Mouse (Mus musculus): ENCODE results near the gene Nodal. TPM values are rescaled to one million over a fixed set of nuclear protein-coding genes. Genes with fewer than 3 reads are reported as not detected.

Gene Nodal
- polyA plus RNA-seq, 1 experiment, result 0.97 TPM

DNA sequence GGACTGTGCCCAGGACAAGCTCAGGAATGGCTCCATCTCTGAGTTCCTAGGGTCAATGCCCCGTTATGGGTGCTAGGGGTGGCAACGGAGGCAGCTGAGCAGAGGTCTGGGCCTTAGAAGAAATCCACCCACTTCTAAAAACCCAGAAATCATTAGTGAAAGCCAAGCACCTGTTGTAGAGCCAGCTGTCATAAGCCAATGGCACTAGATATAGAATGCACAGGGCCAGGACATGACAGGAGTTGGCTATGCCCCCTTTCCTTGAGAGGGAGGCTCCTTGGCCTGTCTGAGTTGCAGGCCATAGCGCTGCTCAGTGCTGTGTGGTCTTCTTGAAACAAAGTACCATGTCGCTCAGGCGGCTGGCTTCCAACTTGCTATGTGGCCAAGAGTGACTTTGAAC, 17.4 kb upstream of the Nodal start:
- Histone ChIP-seq H3K27me3 (ENCODE audit: control insufficient read depth, insufficient read depth, low read length) (no peaks in the 10 kb centered on the region), H3K4me1 (ENCODE audit: control insufficient read depth, insufficient read depth, low read length) (no peaks in the 10 kb centered on the region), H3K27ac (ENCODE audit: insufficient read depth, low read length) (no peak overlapping the region), H3K4me3 (replicated peaks; ENCODE audit: insufficient read depth, low read depth, low read length) (no peak overlapping the region)
- TF ChIP-seq POLR2A (IDR thresholded peaks at IDR 0.05; ENCODE audit: borderline replicate concordance, insufficient read depth, low read length) (no peak), CTCF (IDR thresholded peaks at IDR 0.05; ENCODE audit: borderline replicate concordance, insufficient read depth, low read depth, low read length) (no peak)
- DNase-seq, result no peak
- WGBS, result 87% methylated on average over 5 of the region's 5 CpGs

DNA sequence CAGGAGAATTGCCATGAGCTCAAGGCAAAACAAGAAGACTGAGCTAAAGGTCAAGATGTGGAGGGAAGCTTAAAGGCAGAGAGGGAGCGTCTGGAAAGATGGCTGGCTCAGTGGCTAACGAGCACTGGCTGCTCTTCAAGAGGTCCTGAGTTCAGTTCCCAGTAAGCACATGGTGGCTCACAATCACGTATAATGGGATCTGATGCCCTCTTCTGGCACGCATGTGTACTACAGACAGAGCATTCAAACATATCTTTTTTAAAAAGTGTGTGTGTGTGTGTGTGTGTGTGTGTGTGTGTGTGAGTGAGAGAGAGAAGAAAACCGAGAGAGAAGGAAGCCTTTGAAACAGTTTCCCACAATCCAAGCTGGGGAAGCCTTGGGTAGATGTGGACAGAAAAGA, 15.3 kb upstream of the Nodal start:
- 69% methylated on average over 5 of the region's 5 CpGs for WGBS
- Histone ChIP-seq H3K27ac (ENCODE audit: insufficient read depth, low read length) (no peak overlapping the region), H3K4me3 (replicated peaks; ENCODE audit: insufficient read depth, low read depth, low read length) (no peak overlapping the region), H3K27me3 (ENCODE audit: control insufficient read depth, insufficient read depth, low read length) (no peaks in the 10 kb centered on the region), H3K4me1 (ENCODE audit: control insufficient read depth, insufficient read depth, low read length) (no peaks in the 10 kb centered on the region)
- TF ChIP-seq POLR2A (IDR thresholded peaks at IDR 0.05; ENCODE audit: borderline replicate concordance, insufficient read depth, low read length), result no peak
- TF ChIP-seq CTCF (IDR thresholded peaks at IDR 0.05; ENCODE audit: borderline replicate concordance, insufficient read depth, low read depth, low read length), result 0 out of 2 replicates have a peak, but pooled peaks have one; percentile 18
- no peak for DNase-seq

DNA sequence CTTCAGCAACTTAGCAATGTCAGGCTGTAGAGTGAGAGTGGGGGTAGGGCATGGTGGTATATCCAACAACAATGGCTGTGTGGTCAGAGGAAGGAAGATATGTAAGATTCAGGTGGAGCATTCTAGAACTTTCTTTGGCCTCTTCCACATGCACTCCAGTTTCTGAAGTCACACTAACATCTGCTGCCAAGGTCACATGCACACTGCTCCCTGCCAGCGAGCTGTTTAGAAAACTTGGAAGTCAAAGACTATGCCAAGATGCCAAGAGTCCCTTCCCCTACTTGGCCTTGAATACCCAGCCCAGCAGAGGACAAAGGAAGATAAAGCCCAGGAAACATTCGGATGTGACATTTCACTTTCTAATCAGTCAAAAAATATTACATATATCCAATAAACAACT, 14.9 kb upstream of the Nodal start:
- H3K27ac ChIP-seq (ENCODE audit: insufficient read depth, low read length), result no peak overlapping the region
- 25% methylated on average over 2 of the region's 2 CpGs for WGBS
- DNase-seq, result no peak
- no peak for TF ChIP-seq CTCF (IDR thresholded peaks at IDR 0.05; ENCODE audit: borderline replicate concordance, insufficient read depth, low read depth, low read length)
- TF ChIP-seq POLR2A (IDR thresholded peaks at IDR 0.05; ENCODE audit: borderline replicate concordance, insufficient read depth, low read length), result no peak
- no peaks in the 10 kb centered on the region for H3K27me3 ChIP-seq (ENCODE audit: control insufficient read depth, insufficient read depth, low read length)
- H3K4me1 ChIP-seq (ENCODE audit: control insufficient read depth, insufficient read depth, low read length), result no peaks in the 10 kb centered on the region
- H3K4me3 ChIP-seq (replicated peaks; ENCODE audit: insufficient read depth, low read depth, low read length), result no peak overlapping the region

DNA sequence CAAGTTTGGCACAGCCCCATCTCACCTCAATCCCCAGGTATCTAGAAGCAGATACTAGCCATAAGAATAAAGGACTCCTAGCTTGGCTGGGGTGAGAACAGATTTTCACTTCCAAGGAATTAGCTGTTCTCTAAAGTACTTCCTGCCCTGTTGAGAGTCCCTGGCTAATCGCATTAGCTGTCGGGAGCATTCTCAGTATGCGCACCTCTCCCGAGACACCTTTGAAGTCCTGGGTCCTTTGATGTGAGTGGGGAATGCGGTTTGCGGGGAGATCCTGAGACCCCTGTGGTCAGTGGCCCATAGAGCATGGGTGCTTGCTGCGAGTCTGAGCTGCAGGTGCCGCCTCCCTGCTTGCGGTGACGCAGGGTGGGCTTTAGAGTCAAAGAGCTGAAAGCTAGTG, 11.8 kb upstream of the Nodal start:
- Histone ChIP-seq H3K27ac (ENCODE audit: insufficient read depth, low read length) (no peak overlapping the region), H3K4me3 (replicated peaks; ENCODE audit: insufficient read depth, low read depth, low read length) (no peak overlapping the region), H3K4me1 (ENCODE audit: control insufficient read depth, insufficient read depth, low read length) (no peaks in the 10 kb centered on the region), H3K27me3 (ENCODE audit: control insufficient read depth, insufficient read depth, low read length) (no peaks in the 10 kb centered on the region)
- WGBS, result 33% methylated on average over 10 of the region's 10 CpGs
- DNase-seq, result no peak
- TF ChIP-seq CTCF (IDR thresholded peaks at IDR 0.05; ENCODE audit: borderline replicate concordance, insufficient read depth, low read depth, low read length) (no peak), POLR2A (IDR thresholded peaks at IDR 0.05; ENCODE audit: borderline replicate concordance, insufficient read depth, low read length) (no peak)

DNA sequence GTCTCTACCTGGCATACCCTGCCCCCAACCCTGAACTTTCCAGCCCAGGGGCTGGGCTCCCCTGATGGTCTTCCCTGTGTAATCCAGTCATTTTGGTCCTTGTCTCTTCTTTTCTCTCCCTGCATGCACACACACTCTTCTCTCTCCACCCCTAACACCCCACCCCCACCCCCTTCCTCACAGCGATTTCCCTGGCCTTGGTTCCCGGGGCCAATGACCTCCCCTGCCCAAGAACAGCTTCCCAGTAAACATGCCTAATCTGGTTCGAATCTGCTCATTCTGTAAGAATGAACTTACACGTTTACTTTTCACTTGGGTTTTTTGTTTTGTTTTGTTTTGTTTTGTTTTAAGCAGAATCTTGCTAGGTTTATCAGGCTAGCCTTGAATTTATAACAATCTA, 8.0 kb upstream of the Nodal start:
- 25% methylated on average over 4 of the region's 4 CpGs for WGBS
- Histone ChIP-seq H3K27ac (ENCODE audit: insufficient read depth, low read length) (no peak overlapping the region), H3K4me1 (ENCODE audit: control insufficient read depth, insufficient read depth, low read length) (no peaks in the 10 kb centered on the region), H3K27me3 (ENCODE audit: control insufficient read depth, insufficient read depth, low read length) (no peaks in the 10 kb centered on the region), H3K4me3 (replicated peaks; ENCODE audit: insufficient read depth, low read depth, low read length) (no peak overlapping the region)
- no peak for DNase-seq
- TF ChIP-seq POLR2A (IDR thresholded peaks at IDR 0.05; ENCODE audit: borderline replicate concordance, insufficient read depth, low read length) (no peak), CTCF (IDR thresholded peaks at IDR 0.05; ENCODE audit: borderline replicate concordance, insufficient read depth, low read depth, low read length) (no peak)

DNA sequence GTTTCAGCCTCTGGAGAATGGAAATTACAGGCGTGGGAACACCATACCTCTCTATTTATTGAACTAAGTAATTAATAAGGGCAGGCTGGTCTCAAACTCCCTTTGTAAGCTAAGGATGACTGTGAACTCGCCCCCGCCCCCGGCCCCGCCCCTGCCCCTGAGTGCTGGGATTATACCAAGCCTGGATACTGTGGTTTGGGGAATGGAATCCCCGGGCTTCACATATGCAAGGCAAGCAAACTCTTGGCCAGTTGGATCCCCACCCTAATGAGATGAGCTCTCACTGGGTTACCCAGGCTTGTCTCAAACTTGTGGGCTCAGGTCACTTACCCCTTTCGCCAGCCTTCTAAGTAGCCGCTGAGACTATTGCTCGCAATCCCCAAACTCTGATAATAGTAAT, 7.6 kb upstream of the Nodal start:
- WGBS, result 48% methylated on average over 9 of the region's 9 CpGs
- no peaks in the 10 kb centered on the region for H3K27me3 ChIP-seq (ENCODE audit: control insufficient read depth, insufficient read depth, low read length)
- TF ChIP-seq POLR2A (IDR thresholded peaks at IDR 0.05; ENCODE audit: borderline replicate concordance, insufficient read depth, low read length), result no peak
- no peak for TF ChIP-seq CTCF (IDR thresholded peaks at IDR 0.05; ENCODE audit: borderline replicate concordance, insufficient read depth, low read depth, low read length)
- H3K27ac ChIP-seq (ENCODE audit: insufficient read depth, low read length), result no peak overlapping the region
- no peak for DNase-seq
- H3K4me1 ChIP-seq (ENCODE audit: control insufficient read depth, insufficient read depth, low read length), result no peaks in the 10 kb centered on the region
- no peak overlapping the region for H3K4me3 ChIP-seq (replicated peaks; ENCODE audit: insufficient read depth, low read depth, low read length)

DNA sequence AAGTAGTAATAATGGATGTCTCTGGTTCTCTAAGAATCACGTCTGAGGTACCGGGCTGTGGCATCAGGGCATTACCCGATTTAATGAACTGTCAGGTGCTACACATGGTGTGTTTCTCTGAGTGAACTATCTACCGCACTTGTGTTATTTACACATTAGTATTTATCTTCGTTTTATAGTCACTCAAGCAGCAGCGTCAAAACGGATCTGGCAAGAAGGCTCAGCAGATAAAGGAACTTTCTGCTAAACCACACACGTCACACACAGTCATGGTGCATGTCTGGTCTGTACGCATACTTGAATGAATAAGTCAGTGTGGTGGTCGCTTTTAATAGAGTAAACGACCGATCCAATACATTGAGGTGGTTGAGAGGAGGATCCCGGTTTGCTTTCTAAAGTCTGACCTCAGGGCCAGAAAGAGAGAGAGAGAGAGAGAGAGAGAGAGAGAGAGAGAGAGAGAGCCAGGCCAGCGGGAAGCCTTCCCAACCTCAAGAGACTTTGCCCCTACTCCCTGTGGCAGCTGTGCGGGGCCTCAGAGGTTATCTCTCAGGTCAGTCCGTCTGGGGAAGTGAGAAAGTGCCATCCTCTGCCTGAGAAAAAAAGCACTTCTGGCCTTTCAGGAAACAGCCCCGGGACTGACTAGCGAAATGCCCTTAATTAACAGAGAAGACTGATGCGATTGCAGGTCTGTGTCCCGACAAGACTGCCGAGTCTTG, 4.7 kb upstream of the Nodal start:
- Histone ChIP-seq H3K27ac (ENCODE audit: insufficient read depth, low read length) (no peak overlapping the region), H3K27me3 (ENCODE audit: control insufficient read depth, insufficient read depth, low read length) (no peaks in the 10 kb centered on the region; the same call in 1 of the 2 replicates), H3K4me1 (ENCODE audit: control insufficient read depth, insufficient read depth, low read length) (no peaks in the 10 kb centered on the region), H3K4me3 (replicated peaks; ENCODE audit: insufficient read depth, low read depth, low read length) (no peak overlapping the region)
- 73% methylated on average over 21 of the region's 21 CpGs for WGBS
- no peak for TF ChIP-seq CTCF (IDR thresholded peaks at IDR 0.05; ENCODE audit: borderline replicate concordance, insufficient read depth, low read depth, low read length)
- no peak for TF ChIP-seq POLR2A (IDR thresholded peaks at IDR 0.05; ENCODE audit: borderline replicate concordance, insufficient read depth, low read length)
- no peak for DNase-seq

DNA sequence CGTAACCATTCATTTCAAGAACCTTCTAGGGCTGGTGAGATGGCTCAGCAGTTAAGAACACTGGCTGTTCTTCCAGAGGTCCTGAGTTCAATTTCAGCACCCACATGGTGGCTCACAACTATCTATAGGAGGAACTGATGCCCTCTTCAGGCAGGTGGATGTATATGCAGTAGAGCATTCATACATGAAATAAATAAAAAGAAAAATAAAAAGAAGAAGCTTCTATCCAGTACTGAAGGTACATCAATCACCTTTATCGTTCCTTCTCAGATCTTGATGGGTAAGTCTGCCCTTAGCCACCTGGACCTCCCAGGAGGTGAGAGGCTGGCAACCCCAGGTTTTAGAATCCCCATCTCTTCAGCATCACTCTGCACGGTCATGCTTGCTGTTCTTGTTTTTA, 2.5 kb upstream of the Nodal start:
- TF ChIP-seq CTCF (IDR thresholded peaks at IDR 0.05; ENCODE audit: borderline replicate concordance, insufficient read depth, low read depth, low read length), result no peak
- TF ChIP-seq POLR2A (IDR thresholded peaks at IDR 0.05; ENCODE audit: borderline replicate concordance, insufficient read depth, low read length), result no peak
- H3K27me3 ChIP-seq (ENCODE audit: control insufficient read depth, insufficient read depth, low read length), result peaks cover 1% of the 10 kb centered on the region; the same call in 1 of the 2 replicates
- no peak for DNase-seq

More for the DNA sequence above, 2.5 kb upstream of the Nodal start:
- H3K27ac ChIP-seq (ENCODE audit: insufficient read depth, low read length), result no peak overlapping the region
- 82% methylated on average over 3 of the region's 3 CpGs for WGBS
- no peak overlapping the region for H3K4me3 ChIP-seq (replicated peaks; ENCODE audit: insufficient read depth, low read depth, low read length)
- no peaks in the 10 kb centered on the region; the same call in 1 of the 2 replicates for H3K4me1 ChIP-seq (ENCODE audit: control insufficient read depth, insufficient read depth, low read length)
